Mouse (Mus musculus): ENCODE measurements around the gene Metap1. TPM values are rescaled to one million over a fixed set of nuclear protein-coding genes. Genes with fewer than 3 reads are reported as not detected.
A peak's percentile ranks its signal among the peaks of the same experiment; 100 is the strongest.

Metap1 gene
- polyA plus RNA-seq, 1 experiment from 2014 or later: 54.0 TPM

- Histone ChIP-seq H3K4me2 (replicated peaks; ENCODE audit: low read depth, low read length) (no peak overlapping the region), H3K9me3 (ENCODE audit: control insufficient read depth, low read length) (no peaks in the 10 kb centered on the region), H3K27me3 (ENCODE audit: control insufficient read depth, insufficient read depth, low read length) (no peaks in the 10 kb centered on the region), H3K4me1 (ENCODE audit: control insufficient read depth, insufficient read depth, low read length) (peaks cover 8% of the 10 kb centered on the region), H3K9ac (ENCODE audit: low read depth, low read length) (no peak overlapping the region), H3K36me3 (ENCODE audit: control insufficient read depth, insufficient read depth, low read length) (peaks cover 60% of the 10 kb centered on the region), H3K4me3 (ENCODE audit: low read length) (no peak overlapping the region), H3K27ac (ENCODE audit: low read depth, low read length) (no peak overlapping the region)
- no peak for ATAC-seq (ENCODE audit: low FRiP score, low TSS enrichment)
- 48% methylated on average over 12 of the region's 12 CpGs for WGBS
Observed at GRCm38 (mm10) chr3:138448077-138448860, 41.0 kb downstream of the Metap1 start.

GRCm38 (mm10) chr3:138443465-138443771 is 45.9 kb downstream of the Metap1 start:
- 2% methylated on average over 9 of the region's 9 CpGs for WGBS
- ATAC-seq (ENCODE audit: low FRiP score, low TSS enrichment): no peak

GRCm38 (mm10) chr3:138442612-138443464 is 46.5 kb downstream of the Metap1 start, which contains the start of gene Adh5:
TSS of gene Adh5 (plus strand) at chr3:138443093.
- Histone ChIP-seq H3K9ac (ENCODE audit: low read depth, low read length) (peak within 1 kb of the TSS; percentile 92), H3K9me3 (ENCODE audit: control insufficient read depth, low read length) (no peaks in the 10 kb centered on the region), H3K27ac (ENCODE audit: low read depth, low read length) (peak within 1 kb of the TSS; percentile 80), H3K4me2 (replicated peaks; ENCODE audit: low read depth, low read length) (peak within 1 kb of the TSS; percentile 82), H3K4me3 (ENCODE audit: low read length) (peak within 1 kb of the TSS; percentile 92), H3K36me3 (ENCODE audit: control insufficient read depth, insufficient read depth, low read length) (peaks cover 15% of the 10 kb centered on the region), H3K27me3 (ENCODE audit: control insufficient read depth, insufficient read depth, low read length) (no peaks in the 10 kb centered on the region), H3K4me1 (ENCODE audit: control insufficient read depth, insufficient read depth, low read length) (peaks cover 8% of the 10 kb centered on the region)
- ATAC-seq (ENCODE audit: low FRiP score, low TSS enrichment): peak; percentile 98
- 1% methylated on average over 86 of the region's 86 CpGs for WGBS

More at GRCm38 (mm10) chr3:138443465-138443771, 45.9 kb downstream of the Metap1 start:
- Histone ChIP-seq H3K27me3 (ENCODE audit: control insufficient read depth, insufficient read depth, low read length) (no peaks in the 10 kb centered on the region), H3K27ac (ENCODE audit: low read depth, low read length) (peak overlapping the region; percentile 80; the same call in 1 of the 2 replicates), H3K9ac (ENCODE audit: low read depth, low read length) (peak overlapping the region; percentile 92), H3K4me2 (replicated peaks; ENCODE audit: low read depth, low read length) (peak overlapping the region; percentile 68), H3K4me1 (ENCODE audit: control insufficient read depth, insufficient read depth, low read length) (peaks cover 8% of the 10 kb centered on the region), H3K9me3 (ENCODE audit: control insufficient read depth, low read length) (no peaks in the 10 kb centered on the region), H3K4me3 (ENCODE audit: low read length) (peak overlapping the region; percentile 92), H3K36me3 (ENCODE audit: control insufficient read depth, insufficient read depth, low read length) (peaks cover 19% of the 10 kb centered on the region)

GRCm38 (mm10) chr3:138442203-138442602 is 47.1 kb downstream of the Metap1 start:
- Histone ChIP-seq H3K27me3 (ENCODE audit: control insufficient read depth, insufficient read depth, low read length) (no peaks in the 10 kb centered on the region), H3K9ac (ENCODE audit: low read depth, low read length) (peak overlapping the region; percentile 92), H3K27ac (ENCODE audit: low read depth, low read length) (peak overlapping the region; percentile 80), H3K9me3 (ENCODE audit: control insufficient read depth, low read length) (no peaks in the 10 kb centered on the region), H3K4me3 (ENCODE audit: low read length) (peak overlapping the region; percentile 92), H3K4me2 (replicated peaks; ENCODE audit: low read depth, low read length) (peak overlapping the region; percentile 82), H3K4me1 (ENCODE audit: control insufficient read depth, insufficient read depth, low read length) (peaks cover 8% of the 10 kb centered on the region), H3K36me3 (ENCODE audit: control insufficient read depth, insufficient read depth, low read length) (peaks cover 12% of the 10 kb centered on the region)
- ATAC-seq (ENCODE audit: low FRiP score, low TSS enrichment): peak; percentile 3; the same call in 1 of the 2 replicates
- WGBS: under 1% methylated on average over 9 of the region's 9 CpGs

- H3K27ac ChIP-seq (ENCODE audit: low read depth, low read length): no peak overlapping the region
- 71% methylated on average over 3 of the region's 3 CpGs for WGBS
- H3K4me3 ChIP-seq (ENCODE audit: low read length): no peak overlapping the region
- H3K9me3 ChIP-seq (ENCODE audit: control insufficient read depth, low read length): 0 out of 2 replicates have a peak, but pooled peaks cover 3% of the 10 kb centered on the region
- no peak overlapping the region for H3K9ac ChIP-seq (ENCODE audit: low read depth, low read length)
- H3K36me3 ChIP-seq (ENCODE audit: control insufficient read depth, insufficient read depth, low read length): no peaks in the 10 kb centered on the region
- H3K4me2 ChIP-seq (replicated peaks; ENCODE audit: low read depth, low read length): no peak overlapping the region
- ATAC-seq (ENCODE audit: low FRiP score, low TSS enrichment): no peak
- H3K4me1 ChIP-seq (ENCODE audit: control insufficient read depth, insufficient read depth, low read length): no peaks in the 10 kb centered on the region; the same call in 1 of the 2 replicates
- H3K27me3 ChIP-seq (ENCODE audit: control insufficient read depth, insufficient read depth, low read length): no peaks in the 10 kb centered on the region
Observed at GRCm38 (mm10) chr3:138438716-138439115, 50.6 kb downstream of the Metap1 start.

- H3K9ac ChIP-seq (ENCODE audit: low read depth, low read length): no peak overlapping the region
- no peaks in the 10 kb centered on the region for H3K36me3 ChIP-seq (ENCODE audit: control insufficient read depth, insufficient read depth, low read length)
- 65% methylated on average over 2 of the region's 2 CpGs for WGBS
- H3K27me3 ChIP-seq (ENCODE audit: control insufficient read depth, insufficient read depth, low read length): no peaks in the 10 kb centered on the region
- no peaks in the 10 kb centered on the region for H3K4me1 ChIP-seq (ENCODE audit: control insufficient read depth, insufficient read depth, low read length)
- no peak overlapping the region for H3K27ac ChIP-seq (ENCODE audit: low read depth, low read length)
- ATAC-seq (ENCODE audit: low FRiP score, low TSS enrichment): no peak
- H3K4me2 ChIP-seq (replicated peaks; ENCODE audit: low read depth, low read length): no peak overlapping the region
- 0 out of 2 replicates have a peak, but pooled peaks cover 3% of the 10 kb centered on the region for H3K9me3 ChIP-seq (ENCODE audit: control insufficient read depth, low read length)
- H3K4me3 ChIP-seq (ENCODE audit: low read length): no peak overlapping the region
Observed at GRCm38 (mm10) chr3:138431835-138432234, 57.5 kb downstream of the Metap1 start.

- no peak overlapping the region for H3K4me2 ChIP-seq (replicated peaks; ENCODE audit: low read depth, low read length)
- WGBS: 48% methylated on average over 6 of the region's 6 CpGs
- no peaks in the 10 kb centered on the region for H3K9me3 ChIP-seq (ENCODE audit: control insufficient read depth, low read length)
- no peaks in the 10 kb centered on the region for H3K27me3 ChIP-seq (ENCODE audit: control insufficient read depth, insufficient read depth, low read length)
- H3K9ac ChIP-seq (ENCODE audit: low read depth, low read length): no peak overlapping the region
- no peak for ATAC-seq (ENCODE audit: low FRiP score, low TSS enrichment)
- no peaks in the 10 kb centered on the region for H3K4me1 ChIP-seq (ENCODE audit: control insufficient read depth, insufficient read depth, low read length)
- no peak overlapping the region for H3K4me3 ChIP-seq (ENCODE audit: low read length)
- H3K27ac ChIP-seq (ENCODE audit: low read depth, low read length): no peak overlapping the region
- H3K36me3 ChIP-seq (ENCODE audit: control insufficient read depth, insufficient read depth, low read length): no peaks in the 10 kb centered on the region
Observed at GRCm38 (mm10) chr3:138430360-138430976, 58.8 kb downstream of the Metap1 start.

- Histone ChIP-seq H3K9ac (ENCODE audit: low read depth, low read length) (no peak overlapping the region), H3K36me3 (ENCODE audit: control insufficient read depth, insufficient read depth, low read length) (no peaks in the 10 kb centered on the region), H3K9me3 (ENCODE audit: control insufficient read depth, low read length) (no peaks in the 10 kb centered on the region), H3K4me3 (ENCODE audit: low read length) (no peak overlapping the region), H3K27ac (ENCODE audit: low read depth, low read length) (no peak overlapping the region), H3K4me2 (replicated peaks; ENCODE audit: low read depth, low read length) (no peak overlapping the region), H3K27me3 (ENCODE audit: control insufficient read depth, insufficient read depth, low read length) (no peaks in the 10 kb centered on the region), H3K4me1 (ENCODE audit: control insufficient read depth, insufficient read depth, low read length) (no peaks in the 10 kb centered on the region)
- 71% methylated on average over 4 of the region's 4 CpGs for WGBS
- no peak for ATAC-seq (ENCODE audit: low FRiP score, low TSS enrichment)
Observed at GRCm38 (mm10) chr3:138424247-138424646, 65.1 kb downstream of the Metap1 start.
